Mouse (Mus musculus): ENCODE data around the gene Atp2c2. TPM values are rescaled to one million over a fixed set of nuclear protein-coding genes. Genes with fewer than 3 reads are reported as not detected.

Gene Atp2c2
- polyA plus RNA-seq, 1 experiment from 2014 or later, result 6.8 TPM

DNA sequence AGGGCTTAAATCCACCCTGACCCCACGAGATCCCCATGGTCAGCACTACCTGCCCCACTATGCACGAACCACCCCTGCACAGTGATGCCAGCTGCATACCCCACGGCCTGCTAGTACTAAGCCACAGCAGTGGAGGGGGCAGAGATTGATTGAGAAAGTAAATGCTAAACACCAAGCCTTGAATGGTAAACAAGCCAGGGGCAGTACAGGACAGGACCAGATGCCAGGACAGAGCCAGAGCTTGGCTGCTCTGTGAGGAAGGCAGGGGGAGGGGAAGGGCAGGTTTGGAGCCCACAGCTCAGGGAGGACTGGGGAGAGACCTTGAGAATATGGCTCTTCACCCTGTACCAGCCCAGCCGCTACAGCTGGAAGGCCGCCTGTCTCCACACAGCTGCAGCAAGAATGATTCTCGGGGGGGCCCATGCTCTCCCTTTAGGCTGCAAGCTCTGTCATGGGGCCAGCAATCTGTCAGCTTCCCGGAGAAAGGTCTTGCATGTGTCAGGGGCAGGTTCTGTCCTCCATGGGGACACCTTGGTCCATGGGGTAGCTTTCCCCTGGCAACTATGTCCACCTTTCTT lies 76.9 kb downstream of the Atp2c2 start:
- Histone ChIP-seq H3K27ac (ENCODE audit: low read length) (no peak overlapping the region), H3K9ac (ENCODE audit: low read depth, low read length) (peak overlapping the region; percentile 82; the same call in 1 of the 2 replicates), H3K36me3 (ENCODE audit: control insufficient read depth, insufficient read depth, low read length) (no peaks in the 10 kb centered on the region), H3K4me2 (ENCODE audit: low read depth, low read length) (peak overlapping the region; percentile 93; the same call in 1 of the 2 replicates), H3K27me3 (replicated peaks; ENCODE audit: control insufficient read depth, insufficient read depth, low read length) (no peaks in the 10 kb centered on the region), H3K4me1 (ENCODE audit: control insufficient read depth, insufficient read depth, low read length) (peaks cover 14% of the 10 kb centered on the region), H3K4me3 (ENCODE audit: low read length) (no peak overlapping the region), H3K9me3 (ENCODE audit: control insufficient read depth, low read length) (no peaks in the 10 kb centered on the region)
- ATAC-seq, result no peak
- WGBS, result 79% methylated on average over 7 of the region's 7 CpGs

DNA sequence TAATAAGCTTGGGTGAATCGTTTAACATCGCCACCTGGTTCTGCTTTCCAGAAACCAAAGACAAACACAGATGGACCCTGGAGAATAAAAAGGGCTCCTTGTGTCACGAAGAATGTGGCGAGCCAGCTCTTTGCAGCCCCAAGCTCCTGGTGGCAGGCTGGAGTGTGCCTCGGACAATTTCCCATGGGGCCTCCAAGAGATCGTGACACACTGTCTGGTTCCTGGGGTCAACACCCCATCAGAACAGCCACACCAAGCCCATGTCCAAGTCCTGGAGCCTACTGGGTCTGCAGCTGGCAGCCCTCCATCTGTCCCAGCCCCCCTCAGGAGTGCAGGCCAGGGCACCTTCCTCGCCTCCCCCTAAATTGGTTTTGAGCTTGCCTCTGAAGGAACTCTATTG lies 78.0 kb downstream of the Atp2c2 start:
- H3K4me2 ChIP-seq (ENCODE audit: low read depth, low read length), result peak overlapping the region; percentile 93
- no peaks in the 10 kb centered on the region for H3K27me3 ChIP-seq (replicated peaks; ENCODE audit: control insufficient read depth, insufficient read depth, low read length)
- WGBS, result 14% methylated on average over 7 of the region's 7 CpGs
- no peaks in the 10 kb centered on the region for H3K36me3 ChIP-seq (ENCODE audit: control insufficient read depth, insufficient read depth, low read length)
- ATAC-seq, result peak; percentile 52
- peak overlapping the region; percentile 82 for H3K9ac ChIP-seq (ENCODE audit: low read depth, low read length)
- H3K9me3 ChIP-seq (ENCODE audit: control insufficient read depth, low read length), result no peaks in the 10 kb centered on the region
- H3K27ac ChIP-seq (ENCODE audit: low read length), result peak overlapping the region; percentile 79
- H3K4me3 ChIP-seq (ENCODE audit: low read length), result peak overlapping the region; percentile 68
- H3K4me1 ChIP-seq (ENCODE audit: control insufficient read depth, insufficient read depth, low read length), result peaks cover 14% of the 10 kb centered on the region

DNA sequence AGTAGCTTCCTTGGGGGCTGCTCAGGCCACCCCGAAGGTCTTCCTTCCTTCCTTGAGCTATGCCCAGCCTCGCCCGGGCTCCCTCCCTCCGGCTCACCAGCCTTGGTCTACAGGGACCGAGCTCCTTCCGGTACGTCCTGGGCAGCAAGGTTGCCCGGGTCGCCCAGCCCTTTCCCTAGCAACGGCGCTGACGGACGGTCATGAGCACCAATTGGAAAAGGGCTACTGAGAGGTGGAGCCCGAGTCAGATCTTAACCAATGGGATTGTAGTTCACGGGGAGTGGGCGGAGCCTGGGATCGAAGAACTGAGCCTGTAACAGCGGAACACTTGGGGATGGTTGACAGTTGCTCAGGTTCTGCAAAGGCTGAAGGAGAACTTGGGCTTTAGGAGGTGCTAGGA lies 78.5 kb downstream of the Atp2c2 start, which contains the start of gene Tldc1:
Gene Tldc1 (minus strand): TSS at position 154 of the 400 bp plus-strand sequence.
- peaks cover 14% of the 10 kb centered on the region for H3K4me1 ChIP-seq (ENCODE audit: control insufficient read depth, insufficient read depth, low read length)
- H3K4me3 ChIP-seq (ENCODE audit: low read length), result peak within 1 kb of the TSS; percentile 68
- H3K27me3 ChIP-seq (replicated peaks; ENCODE audit: control insufficient read depth, insufficient read depth, low read length), result no peaks in the 10 kb centered on the region
- peak within 1 kb of the TSS; percentile 79 for H3K27ac ChIP-seq (ENCODE audit: low read length)
- under 1% methylated on average over 18 of the region's 18 CpGs for WGBS
- H3K9ac ChIP-seq (ENCODE audit: low read depth, low read length), result peak within 1 kb of the TSS; percentile 82
- ATAC-seq, result peak; percentile 98
- peak within 1 kb of the TSS; percentile 93 for H3K4me2 ChIP-seq (ENCODE audit: low read depth, low read length)
- H3K9me3 ChIP-seq (ENCODE audit: control insufficient read depth, low read length), result no peaks in the 10 kb centered on the region
- H3K36me3 ChIP-seq (ENCODE audit: control insufficient read depth, insufficient read depth, low read length), result no peaks in the 10 kb centered on the region

GRCm38 (mm10) chr8:119779013-119779737 lies 79.4 kb downstream of the Atp2c2 start:
- Histone ChIP-seq H3K27me3 (replicated peaks; ENCODE audit: control insufficient read depth, insufficient read depth, low read length) (no peaks in the 10 kb centered on the region), H3K4me1 (ENCODE audit: control insufficient read depth, insufficient read depth, low read length) (peaks cover 19% of the 10 kb centered on the region), H3K27ac (ENCODE audit: low read length) (peak overlapping the region; percentile 72; the same call in 1 of the 2 replicates), H3K9ac (ENCODE audit: low read depth, low read length) (no peak overlapping the region), H3K9me3 (ENCODE audit: control insufficient read depth, low read length) (no peaks in the 10 kb centered on the region), H3K4me2 (ENCODE audit: low read depth, low read length) (0 out of 2 replicates have a peak overlapping the region, but pooled peaks have one; percentile 49), H3K36me3 (ENCODE audit: control insufficient read depth, insufficient read depth, low read length) (no peaks in the 10 kb centered on the region), H3K4me3 (ENCODE audit: low read length) (no peak overlapping the region)
- 25% methylated on average over 14 of the region's 14 CpGs for WGBS
- ATAC-seq, result no peak

- no peak overlapping the region for H3K9ac ChIP-seq (ENCODE audit: low read depth, low read length)
- H3K4me1 ChIP-seq (ENCODE audit: control insufficient read depth, insufficient read depth, low read length), result peaks cover 27% of the 10 kb centered on the region
- H3K36me3 ChIP-seq (ENCODE audit: control insufficient read depth, insufficient read depth, low read length), result no peaks in the 10 kb centered on the region
- no peak overlapping the region for H3K4me3 ChIP-seq (ENCODE audit: low read length)
- no peak for ATAC-seq
- no peak overlapping the region for H3K27ac ChIP-seq (ENCODE audit: low read length)
- WGBS, result 76% methylated on average over 9 of the region's 9 CpGs
- no peak overlapping the region for H3K4me2 ChIP-seq (ENCODE audit: low read depth, low read length)
- no peaks in the 10 kb centered on the region for H3K9me3 ChIP-seq (ENCODE audit: control insufficient read depth, low read length)
- H3K27me3 ChIP-seq (replicated peaks; ENCODE audit: control insufficient read depth, insufficient read depth, low read length), result no peaks in the 10 kb centered on the region
Measured at GRCm38 (mm10) chr8:119780402-119781049, 80.7 kb downstream of the Atp2c2 start.

DNA sequence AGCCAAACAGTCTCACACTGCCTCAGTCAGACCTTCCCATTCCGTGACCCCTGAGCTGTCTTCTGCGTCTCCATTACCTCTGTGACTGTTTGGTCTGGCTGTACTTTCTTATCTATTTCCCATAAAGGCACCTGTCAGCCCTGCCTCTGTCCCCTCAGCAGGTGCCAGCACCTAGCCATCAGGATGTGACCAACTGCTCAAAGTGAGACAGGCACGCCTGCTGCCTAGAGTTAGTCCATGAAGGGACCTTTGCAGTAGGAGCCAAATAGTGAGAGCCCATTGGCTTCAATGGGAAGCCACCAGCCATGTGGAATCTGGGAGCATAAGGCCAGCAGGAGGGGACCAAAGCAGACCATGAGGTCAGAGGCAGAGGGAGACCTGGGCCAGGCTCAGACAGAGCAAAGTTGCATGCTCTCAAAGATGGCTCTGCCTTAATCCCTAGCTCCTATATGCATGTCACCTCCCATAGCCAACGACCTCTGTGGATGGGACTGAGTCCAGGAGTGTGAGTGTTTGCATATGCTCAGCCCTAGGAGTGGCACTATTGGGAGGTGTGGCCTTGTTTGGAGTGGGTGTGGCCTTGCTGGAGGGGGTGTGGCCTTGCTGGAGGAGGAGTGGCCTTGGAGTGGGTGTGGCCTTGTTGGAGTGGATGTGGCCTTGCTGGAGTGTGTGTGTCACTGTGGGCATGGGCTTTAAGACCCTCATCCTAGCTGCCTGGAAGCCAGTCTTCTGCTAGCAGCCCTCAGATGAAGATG lies 81.5 kb downstream of the Atp2c2 start:
- no peak overlapping the region for H3K27ac ChIP-seq (ENCODE audit: low read length)
- ATAC-seq, result 0 out of 2 replicates have a peak, but pooled peaks have one; percentile 4
- no peaks in the 10 kb centered on the region for H3K27me3 ChIP-seq (replicated peaks; ENCODE audit: control insufficient read depth, insufficient read depth, low read length)
- no peak overlapping the region for H3K9ac ChIP-seq (ENCODE audit: low read depth, low read length)
- WGBS, result 50% methylated on average over 4 of the region's 4 CpGs
- no peaks in the 10 kb centered on the region for H3K9me3 ChIP-seq (ENCODE audit: control insufficient read depth, low read length)
- H3K36me3 ChIP-seq (ENCODE audit: control insufficient read depth, insufficient read depth, low read length), result no peaks in the 10 kb centered on the region
- no peak overlapping the region for H3K4me2 ChIP-seq (ENCODE audit: low read depth, low read length)
- H3K4me3 ChIP-seq (ENCODE audit: low read length), result no peak overlapping the region
- peaks cover 27% of the 10 kb centered on the region for H3K4me1 ChIP-seq (ENCODE audit: control insufficient read depth, insufficient read depth, low read length)

DNA sequence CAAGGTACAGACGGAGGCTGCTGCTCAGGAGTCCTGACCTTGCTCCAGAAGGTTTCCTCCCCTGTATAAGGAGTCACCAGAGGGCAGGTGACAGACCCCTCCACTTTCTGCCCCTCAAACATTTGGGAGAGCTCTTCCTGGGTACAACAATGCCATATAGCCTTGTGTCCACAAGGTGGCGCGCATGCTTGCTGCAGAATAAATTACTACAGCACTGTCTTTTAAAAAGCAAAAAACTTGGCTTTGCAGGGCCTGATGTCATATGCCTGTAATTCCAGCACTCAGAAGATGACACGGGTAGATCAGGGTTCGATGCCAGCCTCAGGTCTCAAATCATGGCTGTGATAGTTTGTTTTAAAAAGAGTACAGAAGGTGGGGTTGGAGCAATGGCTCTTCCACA lies 82.9 kb downstream of the Atp2c2 start:
- Histone ChIP-seq H3K27me3 (replicated peaks; ENCODE audit: control insufficient read depth, insufficient read depth, low read length) (no peaks in the 10 kb centered on the region), H3K27ac (ENCODE audit: low read length) (no peak overlapping the region), H3K9ac (ENCODE audit: low read depth, low read length) (no peak overlapping the region), H3K4me3 (ENCODE audit: low read length) (no peak overlapping the region), H3K9me3 (ENCODE audit: control insufficient read depth, low read length) (no peaks in the 10 kb centered on the region), H3K4me2 (ENCODE audit: low read depth, low read length) (no peak overlapping the region), H3K4me1 (ENCODE audit: control insufficient read depth, insufficient read depth, low read length) (peaks cover 21% of the 10 kb centered on the region), H3K36me3 (ENCODE audit: control insufficient read depth, insufficient read depth, low read length) (no peaks in the 10 kb centered on the region)
- no peak for ATAC-seq
- WGBS, result 11% methylated on average over 5 of the region's 5 CpGs

- Histone ChIP-seq H3K4me3 (ENCODE audit: low read length) (no peak overlapping the region), H3K4me2 (ENCODE audit: low read depth, low read length) (no peak overlapping the region), H3K36me3 (ENCODE audit: control insufficient read depth, insufficient read depth, low read length) (no peaks in the 10 kb centered on the region), H3K27ac (ENCODE audit: low read length) (no peak overlapping the region), H3K9ac (ENCODE audit: low read depth, low read length) (no peak overlapping the region), H3K9me3 (ENCODE audit: control insufficient read depth, low read length) (no peaks in the 10 kb centered on the region), H3K27me3 (replicated peaks; ENCODE audit: control insufficient read depth, insufficient read depth, low read length) (no peaks in the 10 kb centered on the region), H3K4me1 (ENCODE audit: control insufficient read depth, insufficient read depth, low read length) (peaks cover 24% of the 10 kb centered on the region)
- no peak for ATAC-seq
- WGBS, result 85% methylated on average over 6 of the region's 6 CpGs
Measured at GRCm38 (mm10) chr8:119783579-119783978, 83.8 kb downstream of the Atp2c2 start.

- Histone ChIP-seq H3K4me2 (ENCODE audit: low read depth, low read length) (no peak overlapping the region), H3K4me1 (ENCODE audit: control insufficient read depth, insufficient read depth, low read length) (peaks cover 20% of the 10 kb centered on the region), H3K9ac (ENCODE audit: low read depth, low read length) (peak overlapping the region; percentile 38; the same call in 1 of the 2 replicates), H3K36me3 (ENCODE audit: control insufficient read depth, insufficient read depth, low read length) (no peaks in the 10 kb centered on the region), H3K27me3 (replicated peaks; ENCODE audit: control insufficient read depth, insufficient read depth, low read length) (no peaks in the 10 kb centered on the region), H3K27ac (ENCODE audit: low read length) (no peak overlapping the region), H3K4me3 (ENCODE audit: low read length) (no peak overlapping the region), H3K9me3 (ENCODE audit: control insufficient read depth, low read length) (no peaks in the 10 kb centered on the region)
- ATAC-seq, result no peak
- 53% methylated on average over 9 of the region's 9 CpGs for WGBS
Measured at GRCm38 (mm10) chr8:119784141-119784574, 84.3 kb downstream of the Atp2c2 start.
